Mouse (Mus musculus) erythroblast, embryonic 14.5 days (primary cell): ENCODE data around the gene Nup50. TPM values are rescaled to one million over a fixed set of nuclear protein-coding genes. Genes with fewer than 3 reads are reported as not detected.
"Not testable (repeated sequence)": the region's sequence is repeated elsewhere in the genome, so short reads cannot be mapped to it uniquely, and the experiment has no call there.

Experiments
- H3K27me3 ChIP-seq: 2 replicates; pipeline ENCODE4 v1.6.1; 2012; ENCODE audit warnings: inconsistent platforms; ENCODE audit not compliant: control insufficient read depth
- H3K36me3 ChIP-seq: 2 replicates; pipeline ENCODE4 v1.6.1; 2012; ENCODE audit warnings: mild to moderate bottlenecking, inconsistent platforms; ENCODE audit not compliant: control insufficient read depth
- H3K4me1 ChIP-seq: 2 replicates; pipeline ENCODE4 v1.6.1; 2012; ENCODE audit warnings: inconsistent platforms; ENCODE audit not compliant: control insufficient read depth
- H3K4me3 ChIP-seq: replicated peaks from 2 replicates; pipeline ENCODE3; 2012; ENCODE audit warnings: moderate library complexity, mild to moderate bottlenecking, inconsistent platforms
- H3K9me3 ChIP-seq: 2 replicates; pipeline ENCODE4 v1.6.1; 2012; ENCODE audit warnings: low read length, inconsistent platforms, mixed read lengths; ENCODE audit not compliant: control insufficient read depth
- GATA1 ChIP-seq: IDR thresholded peaks from 2 replicates; pipeline ENCODE4 v1.6.1; 2012; ENCODE audit warnings: low read length, inconsistent platforms, mixed read lengths
- TAL1 ChIP-seq: IDR thresholded peaks from 3 replicates; pipeline ENCODE4 v1.6.1; 2012; ENCODE audit warnings: low read length, inconsistent platforms, mixed read lengths
- polyA plus RNA-seq: library from polyadenylated mRNA; stranded (reverse); fragments of >175 nt; gene quantifications from 2 replicates; pipeline ENCODE4 v1.2.3, GENCODE M21; 2012

Nup50 gene
- 1.5 and 2.2 TPM in 2 replicates for polyA plus RNA-seq

GRCm38 (mm10) chr15:84922884-84923507 is at the start of gene Nup50:
Gene Nup50 (plus strand): TSS chr15:84923411.
- no peaks in the 10 kb centered on the region for H3K9me3 ChIP-seq
- no peak for TF ChIP-seq GATA1
- TF ChIP-seq TAL1, result no peak
- H3K4me1 ChIP-seq, result peaks cover 37% of the 10 kb centered on the region
- peak within 1 kb of the TSS; percentile 100 for H3K4me3 ChIP-seq
- H3K36me3 ChIP-seq, result peaks cover 50% of the 10 kb centered on the region
- H3K27me3 ChIP-seq, result no peaks in the 10 kb centered on the region

- TF ChIP-seq GATA1 (no peak), TAL1 (no peak)
- H3K36me3 ChIP-seq, result no peaks in the 10 kb centered on the region
- H3K4me1 ChIP-seq, result no peaks in the 10 kb centered on the region
- no peaks in the 10 kb centered on the region for H3K27me3 ChIP-seq
- H3K9me3 ChIP-seq, result no peaks in the 10 kb centered on the region
- no peak overlapping the region for H3K4me3 ChIP-seq
These were observed 49.3 kb upstream of the Nup50 start for GRCm38 (mm10) chr15:84873867-84874266.

- TF ChIP-seq GATA1, result no peak
- no peak for TF ChIP-seq TAL1
- no peaks in the 10 kb centered on the region for H3K9me3 ChIP-seq
- no peaks in the 10 kb centered on the region for H3K27me3 ChIP-seq
- H3K36me3 ChIP-seq, result no peaks in the 10 kb centered on the region
- no peak overlapping the region for H3K4me3 ChIP-seq
- no peaks in the 10 kb centered on the region for H3K4me1 ChIP-seq
These were observed 46.0 kb upstream of the Nup50 start for GRCm38 (mm10) chr15:84877029-84877815.

- H3K27me3 ChIP-seq, result no peaks in the 10 kb centered on the region
- no peak for TF ChIP-seq TAL1
- no peak for TF ChIP-seq GATA1
- no peaks in the 10 kb centered on the region for H3K9me3 ChIP-seq
- no peak overlapping the region for H3K4me3 ChIP-seq
- H3K36me3 ChIP-seq, result no peaks in the 10 kb centered on the region
- no peaks in the 10 kb centered on the region for H3K4me1 ChIP-seq
These were observed 35.1 kb upstream of the Nup50 start for GRCm38 (mm10) chr15:84888066-84888465.

GRCm38 (mm10) chr15:84891246-84891645 is 32.0 kb upstream of the Nup50 start:
- H3K27me3 ChIP-seq, result no peaks in the 10 kb centered on the region
- no peaks in the 10 kb centered on the region for H3K36me3 ChIP-seq
- no peaks in the 10 kb centered on the region for H3K4me1 ChIP-seq
- no peak overlapping the region for H3K4me3 ChIP-seq
- peaks cover 10% of the 10 kb centered on the region for H3K9me3 ChIP-seq
- no peak for TF ChIP-seq GATA1
- TF ChIP-seq TAL1, result no peak

- peaks cover 10% of the 10 kb centered on the region for H3K9me3 ChIP-seq
- no peaks in the 10 kb centered on the region for H3K36me3 ChIP-seq
- no peaks in the 10 kb centered on the region for H3K4me1 ChIP-seq
- no peak overlapping the region for H3K4me3 ChIP-seq
- H3K27me3 ChIP-seq, result no peaks in the 10 kb centered on the region
- TF ChIP-seq GATA1 (no peak), TAL1 (no peak)
These were observed 31.6 kb upstream of the Nup50 start for GRCm38 (mm10) chr15:84891658-84892057.

- H3K36me3 ChIP-seq, H3K4me1 ChIP-seq, H3K27me3 ChIP-seq, H3K4me3 ChIP-seq: not testable (repeated sequence)
- peaks cover 10% of the 10 kb centered on the region for H3K9me3 ChIP-seq
These were observed 27.0 kb upstream of the Nup50 start for GRCm38 (mm10) chr15:84896216-84896615.

- no peak overlapping the region for H3K4me3 ChIP-seq
- no peaks in the 10 kb centered on the region for H3K27me3 ChIP-seq
- H3K4me1 ChIP-seq, result no peaks in the 10 kb centered on the region
- TF ChIP-seq GATA1 (no peak), TAL1 (no peak)
- H3K9me3 ChIP-seq, result peaks cover 10% of the 10 kb centered on the region
- H3K36me3 ChIP-seq, result no peaks in the 10 kb centered on the region
These were observed 26.5 kb upstream of the Nup50 start for GRCm38 (mm10) chr15:84896664-84897063.

- Histone ChIP-seq H3K27me3 (no peaks in the 10 kb centered on the region), H3K36me3 (no peaks in the 10 kb centered on the region), H3K4me3 (no peak overlapping the region), H3K9me3 (peaks cover 10% of the 10 kb centered on the region), H3K4me1 (no peaks in the 10 kb centered on the region)
- TF ChIP-seq GATA1 (no peak), TAL1 (no peak)
These were observed 25.1 kb upstream of the Nup50 start for GRCm38 (mm10) chr15:84898077-84898476.
